Mouse (Mus musculus) 416B (cell line): Measurements from ENCODE around the gene Prkar2b.

ENCODE experiments used
- DNase-seq: peaks from one replicate; pipeline ENCODE4 v3.0.0; 2011; ENCODE audit warnings: low read depth

Prkar2b gene

DNA sequence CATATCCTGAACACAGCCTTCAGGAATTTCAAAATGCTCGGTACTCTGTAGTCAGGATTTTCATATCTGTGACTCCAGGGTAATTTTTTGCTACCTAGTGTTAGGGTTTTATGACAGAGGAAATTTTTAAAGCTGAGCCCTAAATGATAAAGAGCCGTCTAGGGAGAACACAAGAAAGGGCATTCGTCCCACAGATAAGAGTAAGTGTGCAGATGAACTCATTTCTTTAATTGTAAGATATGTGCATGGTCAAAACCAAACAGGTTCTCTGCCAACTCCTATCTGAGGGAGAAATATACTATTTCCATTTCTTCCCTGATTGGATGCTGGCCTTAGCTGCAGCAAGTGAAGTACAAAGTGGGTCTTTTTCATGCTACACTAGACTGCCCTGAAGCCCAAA, 137.0 kb downstream of the Prkar2b start:
- no peak for DNase-seq

DNA sequence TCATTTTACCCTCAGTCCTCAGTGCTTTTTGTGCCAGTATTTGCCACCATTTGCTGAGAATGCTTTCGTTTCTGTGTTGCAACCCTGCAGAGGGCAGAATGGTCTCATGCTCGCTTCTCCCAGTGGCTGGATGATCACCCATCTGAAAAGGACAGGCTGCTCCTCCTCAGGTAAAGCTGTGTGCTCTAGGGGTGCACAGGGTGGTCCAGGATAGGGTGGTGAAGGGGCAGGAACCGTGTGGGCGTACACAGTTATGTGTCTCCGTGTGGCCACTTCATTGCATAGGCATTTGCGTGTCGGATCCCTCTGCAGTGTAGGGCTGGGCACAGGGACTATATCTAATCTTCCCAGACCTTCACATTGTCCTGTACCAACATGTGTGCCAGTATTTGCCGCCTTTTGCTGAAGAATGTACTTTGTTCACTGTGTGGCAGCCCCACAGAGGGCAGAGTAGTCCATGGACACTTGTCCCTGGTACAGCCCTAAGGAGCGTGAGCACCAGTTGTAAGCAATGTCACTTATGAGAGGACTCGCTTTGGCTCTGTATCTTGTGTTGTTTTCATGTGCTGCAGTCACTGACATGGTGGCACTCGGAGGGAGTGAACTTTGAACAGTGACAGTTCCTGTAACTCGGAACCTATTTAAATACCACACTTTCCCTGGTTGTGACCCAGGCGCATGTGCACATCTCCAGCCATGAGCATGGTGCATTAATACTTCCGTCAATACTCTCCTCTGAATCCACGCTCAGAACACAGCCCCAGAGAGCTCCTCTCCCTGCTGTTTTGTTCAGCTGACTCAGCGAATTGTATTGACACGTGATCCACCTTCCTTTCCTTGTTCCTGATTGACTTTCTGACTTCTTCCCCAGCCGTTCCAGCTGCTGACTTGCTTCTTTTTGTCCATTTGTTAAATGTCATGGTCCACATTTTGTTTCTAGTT, 140.4 kb downstream of the Prkar2b start:
- no peak for DNase-seq

- DNase-seq: peak; percentile 49
Observed at GRCm38 (mm10) chr12:31917245-31917644, 143.9 kb downstream of the Prkar2b start.

DNA sequence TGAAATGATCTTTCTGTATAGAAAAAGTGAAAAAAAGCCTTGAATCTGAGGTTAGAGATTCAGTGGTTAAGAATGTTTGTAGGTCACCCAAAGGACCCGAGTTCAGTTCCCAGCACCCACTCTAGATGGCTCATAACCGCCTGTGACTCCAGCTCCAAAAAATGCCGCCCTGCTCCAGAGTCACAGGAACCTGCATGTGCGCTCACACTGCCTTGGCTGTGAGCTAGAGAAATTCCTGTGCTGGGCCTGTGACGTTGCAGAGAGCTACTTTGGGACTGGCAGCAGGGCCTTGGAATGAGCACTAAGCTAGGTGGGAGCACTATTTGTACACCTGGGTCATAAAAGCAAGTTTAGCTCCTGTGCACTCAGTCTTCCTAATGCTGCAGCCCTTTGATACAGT, 144.4 kb downstream of the Prkar2b start:
- DNase-seq: no peak

DNA sequence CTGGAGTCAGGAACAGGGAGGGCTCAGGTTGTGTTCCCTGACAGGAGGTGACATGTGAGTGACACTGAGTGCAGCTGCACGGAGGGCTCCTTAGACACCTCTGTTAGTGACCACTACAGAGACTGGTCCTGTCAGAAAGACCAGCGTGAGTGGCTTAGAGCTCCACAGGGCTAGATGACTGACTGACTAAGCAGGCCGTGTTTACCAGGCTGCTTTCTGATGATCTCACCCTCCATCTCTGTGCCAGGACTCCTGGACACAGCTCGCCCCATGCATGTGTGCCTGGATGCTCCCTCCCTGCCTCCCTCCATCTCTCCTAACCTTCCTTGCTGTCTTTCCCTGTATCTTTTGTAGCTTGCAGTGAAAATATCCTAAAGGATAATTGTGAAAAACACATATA, 147.5 kb downstream of the Prkar2b start:
- no peak for DNase-seq

GRCm38 (mm10) chr12:31912966-31913551, 148.0 kb downstream of the Prkar2b start:
- DNase-seq: no peak
